Mouse (Mus musculus): ENCODE results near the gene Rae1. TPM values are rescaled to one million over a fixed set of nuclear protein-coding genes. Genes with fewer than 3 reads are reported as not detected.
A peak's percentile ranks its signal among the peaks of the same experiment; 100 is the strongest.

The Rae1 gene
- polyA plus RNA-seq (2012; ENCODE audit: insufficient read depth, low replicate concordance), result 26.3 and 89.2 TPM in 2 replicates

DNA sequence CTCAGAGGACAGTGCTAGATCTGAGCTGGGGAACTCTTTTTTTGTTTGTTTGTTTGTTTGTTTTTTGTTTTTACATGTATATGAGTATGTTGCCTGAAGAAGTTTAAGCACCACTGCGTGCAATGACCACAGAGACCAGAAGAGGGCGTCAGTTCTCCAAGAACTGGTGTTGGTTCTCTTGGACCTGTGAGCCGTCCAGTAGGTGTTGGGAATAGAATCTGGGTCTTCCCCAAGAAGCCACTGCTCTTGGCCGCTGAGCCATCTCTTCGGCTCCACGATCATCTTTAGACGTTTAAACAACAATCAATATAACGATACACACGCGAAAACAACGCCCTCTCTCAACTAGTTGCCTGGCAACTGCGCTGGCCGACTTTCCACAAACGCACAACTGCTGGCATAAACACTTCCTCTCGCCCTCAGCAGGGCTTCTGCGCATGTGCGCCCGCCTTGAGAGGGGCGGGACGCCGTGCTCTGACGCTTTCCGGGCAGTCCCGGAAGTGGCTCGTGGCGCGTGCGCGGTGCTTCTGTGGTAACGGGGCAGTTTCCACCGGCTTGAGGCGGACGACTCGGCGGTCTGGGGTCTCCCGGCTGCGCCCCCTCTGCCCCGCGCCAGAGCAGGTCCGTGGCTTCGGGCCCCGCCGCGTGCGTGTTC lies at the start of gene Rae1:
Gene Rae1 (plus strand): TSS at position 488 of the 655 bp plus-strand sequence.
- H3K36me3 ChIP-seq (replicated peaks; ENCODE audit: low read length), result peaks cover 36% of the 10 kb centered on the region
- H3K4me3 ChIP-seq (replicated peaks), result peak within 1 kb of the TSS; percentile 98
- peaks cover 48% of the 10 kb centered on the region for H3K4me1 ChIP-seq
- H3K9me3 ChIP-seq, result no peaks in the 10 kb centered on the region
- no peak for TF ChIP-seq GATA1 (IDR thresholded peaks at IDR 0.05; ENCODE audit: borderline replicate concordance, low read length)
- TF ChIP-seq FLI1 (IDR thresholded peaks at IDR 0.05; ENCODE audit: low read length), result 0 out of 2 replicates have a peak, but pooled peaks have one; percentile 28
- H3K27me3 ChIP-seq (replicated peaks), result peaks cover 1% of the 10 kb centered on the region

DNA sequence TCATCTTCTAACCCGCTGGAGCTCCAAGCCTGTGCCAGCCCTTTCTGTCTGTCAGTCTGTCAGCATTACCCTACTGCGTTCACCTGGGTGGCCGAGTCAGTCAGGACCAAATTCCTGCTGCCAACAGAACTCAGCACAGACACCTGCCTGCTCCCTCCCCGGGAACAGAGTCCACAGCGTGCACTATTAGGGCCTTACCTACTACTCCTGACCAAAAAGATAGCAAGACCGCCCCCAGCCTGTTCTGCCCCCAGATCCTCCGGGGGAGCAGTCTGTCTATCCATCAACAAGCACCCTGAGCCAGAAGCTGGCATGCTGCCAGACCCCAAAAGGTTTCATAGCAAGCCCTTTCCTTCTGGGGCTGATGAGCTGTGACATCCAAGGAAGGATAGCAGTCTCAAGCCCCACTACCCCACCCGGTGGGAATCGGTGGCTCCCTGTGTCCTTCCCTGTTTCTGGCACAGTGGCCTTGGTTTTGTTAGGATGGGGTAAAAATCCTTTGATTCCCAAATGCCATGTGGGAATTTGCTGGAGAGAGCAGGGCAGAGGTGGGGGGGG lies 49.7 kb upstream of the Rae1 start:
- Histone ChIP-seq H3K36me3 (replicated peaks; ENCODE audit: low read length) (no peaks in the 10 kb centered on the region), H3K4me1 (no peaks in the 10 kb centered on the region), H3K9me3 (peaks cover 20% of the 10 kb centered on the region), H3K27me3 (replicated peaks) (peaks cover 46% of the 10 kb centered on the region), H3K4me3 (replicated peaks) (no peak overlapping the region)
- no peak for TF ChIP-seq FLI1 (IDR thresholded peaks at IDR 0.05; ENCODE audit: low read length)
- TF ChIP-seq GATA1 (IDR thresholded peaks at IDR 0.05; ENCODE audit: borderline replicate concordance, low read length), result no peak

DNA sequence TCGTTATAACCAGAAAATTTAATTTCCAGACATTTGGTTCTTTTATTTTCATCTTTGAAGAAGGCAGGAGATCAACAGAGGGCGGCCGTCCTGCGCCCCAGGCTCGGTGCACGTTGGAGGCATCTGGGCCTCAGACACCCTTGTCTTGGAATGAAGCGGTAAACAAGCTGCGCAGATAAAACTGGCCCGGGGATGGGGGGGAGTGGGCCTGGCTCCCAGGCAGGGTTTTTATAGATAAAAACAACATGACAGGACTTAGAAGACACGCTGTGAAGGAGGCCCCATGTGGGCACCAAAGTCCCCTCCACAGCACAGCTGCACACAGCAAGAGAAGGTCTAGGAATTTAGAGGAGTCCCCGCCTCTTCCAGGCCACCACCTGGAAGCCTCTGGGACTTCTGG lies 49.2 kb upstream of the Rae1 start:
- Histone ChIP-seq H3K4me3 (replicated peaks) (no peak overlapping the region), H3K27me3 (replicated peaks) (peaks cover 43% of the 10 kb centered on the region), H3K4me1 (no peaks in the 10 kb centered on the region), H3K36me3 (replicated peaks; ENCODE audit: low read length) (no peaks in the 10 kb centered on the region), H3K9me3 (peaks cover 22% of the 10 kb centered on the region)
- TF ChIP-seq FLI1 (IDR thresholded peaks at IDR 0.05; ENCODE audit: low read length) (no peak), GATA1 (IDR thresholded peaks at IDR 0.05; ENCODE audit: borderline replicate concordance, low read length) (no peak)

DNA sequence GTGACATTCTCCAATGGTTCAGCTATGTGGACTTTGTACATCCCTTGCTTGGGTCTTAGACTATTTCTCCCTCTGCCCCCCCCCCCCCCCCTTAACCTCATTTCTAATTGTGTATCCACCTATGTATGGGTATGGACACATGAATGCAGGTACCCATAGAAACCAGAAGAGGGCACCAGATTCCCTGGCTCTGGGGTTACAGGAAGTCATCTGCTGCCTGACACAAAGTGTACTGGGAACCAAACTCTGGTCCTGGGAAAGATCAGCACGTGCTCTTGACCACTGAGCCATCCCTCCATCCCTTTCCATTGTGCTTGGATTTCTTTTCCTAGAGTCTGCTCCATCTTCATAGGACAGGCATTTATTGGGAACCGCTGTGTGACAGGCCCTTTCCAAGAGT lies 47.9 kb upstream of the Rae1 start:
- no peaks in the 10 kb centered on the region for H3K4me1 ChIP-seq
- H3K36me3 ChIP-seq (replicated peaks; ENCODE audit: low read length), result no peaks in the 10 kb centered on the region
- peaks cover 38% of the 10 kb centered on the region for H3K27me3 ChIP-seq (replicated peaks)
- TF ChIP-seq GATA1 (IDR thresholded peaks at IDR 0.05; ENCODE audit: borderline replicate concordance, low read length) (no peak), FLI1 (IDR thresholded peaks at IDR 0.05; ENCODE audit: low read length) (no peak)
- H3K9me3 ChIP-seq, result peaks cover 35% of the 10 kb centered on the region
- no peak overlapping the region for H3K4me3 ChIP-seq (replicated peaks)

DNA sequence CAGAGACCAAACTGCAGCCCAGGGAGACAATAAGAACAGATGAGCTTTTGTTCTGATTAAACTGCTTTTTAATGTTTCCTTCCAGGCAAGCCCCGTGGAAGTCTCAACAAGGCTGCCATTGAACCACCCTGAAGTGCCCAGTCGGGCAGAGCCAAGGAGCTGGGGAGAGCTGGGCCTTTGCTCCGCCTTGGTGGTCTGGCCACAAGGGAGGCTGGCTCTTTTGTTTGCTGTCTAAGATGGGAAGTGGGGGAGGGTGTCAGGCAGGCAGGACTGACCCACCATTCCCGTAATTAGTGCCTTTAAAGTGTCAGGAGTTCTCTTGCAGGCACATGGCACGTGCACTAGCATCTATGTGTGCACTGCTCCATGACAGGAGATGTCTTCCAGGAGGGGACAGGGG lies 41.3 kb upstream of the Rae1 start:
- Histone ChIP-seq H3K27me3 (replicated peaks) (peaks cover 24% of the 10 kb centered on the region), H3K4me3 (replicated peaks) (no peak overlapping the region), H3K9me3 (peaks cover 39% of the 10 kb centered on the region), H3K36me3 (replicated peaks; ENCODE audit: low read length) (no peaks in the 10 kb centered on the region), H3K4me1 (peaks cover 12% of the 10 kb centered on the region)
- TF ChIP-seq FLI1 (IDR thresholded peaks at IDR 0.05; ENCODE audit: low read length), result no peak

DNA sequence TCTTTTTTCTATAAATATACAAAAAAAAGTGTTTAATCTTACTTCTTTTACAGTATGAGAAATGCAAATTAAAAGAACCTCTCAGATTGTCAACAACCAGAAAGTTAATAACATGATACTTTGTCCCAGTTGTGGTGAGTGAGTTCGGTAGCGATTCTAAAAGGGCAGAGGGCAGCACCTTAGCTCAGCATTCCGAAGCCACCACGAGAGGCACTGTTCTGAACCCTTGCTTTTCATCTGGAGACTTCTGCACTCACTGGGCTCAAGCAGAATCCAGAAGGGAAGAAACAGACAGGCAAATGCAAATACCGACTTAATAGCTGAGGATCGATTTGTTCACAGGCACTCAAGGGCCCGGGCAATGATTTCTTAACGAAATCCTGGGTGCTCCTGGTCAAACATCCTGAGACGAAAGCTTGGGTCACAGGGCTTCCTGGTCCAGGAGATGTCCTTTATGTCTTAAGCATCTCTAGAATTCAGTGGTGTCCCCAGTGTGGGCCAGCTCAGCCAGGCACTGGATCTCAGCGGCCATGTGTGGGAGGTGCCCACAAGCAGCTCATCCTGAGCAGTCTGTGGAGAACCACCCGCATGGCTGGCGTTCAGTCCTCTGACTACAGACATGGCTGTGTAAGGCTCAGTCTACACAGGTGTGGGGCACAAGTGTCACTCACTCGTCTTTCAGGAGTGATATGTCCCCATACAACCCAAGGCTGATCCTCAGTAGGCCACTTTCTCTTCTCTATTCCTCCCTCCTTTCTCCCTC lies 40.7 kb upstream of the Rae1 start:
- Histone ChIP-seq H3K36me3 (replicated peaks; ENCODE audit: low read length) (no peaks in the 10 kb centered on the region), H3K4me3 (replicated peaks) (no peak overlapping the region), H3K9me3 (peaks cover 33% of the 10 kb centered on the region), H3K27me3 (replicated peaks) (peaks cover 20% of the 10 kb centered on the region), H3K4me1 (peaks cover 12% of the 10 kb centered on the region)
- no peak for TF ChIP-seq GATA1 (IDR thresholded peaks at IDR 0.05; ENCODE audit: borderline replicate concordance, low read length)

DNA sequence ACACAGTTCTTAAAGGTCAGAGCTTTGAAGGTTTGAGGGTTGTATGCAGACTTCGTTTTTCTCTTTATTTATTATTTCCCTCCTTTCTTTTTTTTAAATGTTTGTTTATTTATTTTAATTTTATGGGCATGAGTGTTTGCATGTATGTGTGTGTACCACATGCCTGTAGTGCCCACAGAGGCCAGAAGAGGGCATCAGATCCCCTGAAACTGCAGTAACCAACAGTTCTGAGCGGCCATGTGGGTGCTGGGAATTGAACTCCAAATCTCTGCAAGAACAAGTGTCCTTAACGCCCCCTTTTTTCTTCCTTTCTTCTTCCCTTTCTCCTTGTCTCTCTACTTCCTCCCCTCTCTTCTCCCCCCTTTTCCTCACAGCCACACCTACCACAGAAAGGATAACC lies 39.6 kb upstream of the Rae1 start:
- H3K4me3 ChIP-seq (replicated peaks), result no peak overlapping the region
- no peaks in the 10 kb centered on the region for H3K36me3 ChIP-seq (replicated peaks; ENCODE audit: low read length)
- peaks cover 32% of the 10 kb centered on the region for H3K9me3 ChIP-seq
- H3K27me3 ChIP-seq (replicated peaks), result peaks cover 25% of the 10 kb centered on the region
- TF ChIP-seq FLI1 (IDR thresholded peaks at IDR 0.05; ENCODE audit: low read length) (no peak), GATA1 (IDR thresholded peaks at IDR 0.05; ENCODE audit: borderline replicate concordance, low read length) (no peak)
- peaks cover 12% of the 10 kb centered on the region for H3K4me1 ChIP-seq

DNA sequence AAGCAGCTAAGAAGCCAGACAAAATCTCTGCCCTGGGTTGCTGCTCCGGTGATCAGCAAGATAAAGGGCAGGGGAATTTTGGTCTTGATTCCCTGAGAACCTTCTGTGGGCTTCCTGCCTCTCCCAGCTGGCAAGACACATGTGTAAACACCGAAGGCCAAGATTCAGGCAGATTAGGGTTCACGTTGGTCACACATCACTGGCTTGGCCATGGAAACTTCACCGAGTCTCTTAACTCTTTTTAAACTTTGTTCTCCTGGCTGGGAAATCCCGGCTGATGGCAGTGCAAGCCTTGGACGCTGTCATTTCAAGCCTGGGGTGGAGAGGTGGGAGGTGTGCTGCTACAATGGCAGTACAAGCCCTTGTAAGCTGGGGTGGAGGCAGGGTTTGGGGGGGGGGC lies 38.7 kb upstream of the Rae1 start:
- no peak overlapping the region for H3K4me3 ChIP-seq (replicated peaks)
- peaks cover 26% of the 10 kb centered on the region for H3K9me3 ChIP-seq
- H3K4me1 ChIP-seq, result peaks cover 14% of the 10 kb centered on the region
- H3K36me3 ChIP-seq (replicated peaks; ENCODE audit: low read length), result no peaks in the 10 kb centered on the region
- TF ChIP-seq GATA1 (IDR thresholded peaks at IDR 0.05; ENCODE audit: borderline replicate concordance, low read length) (no peak), FLI1 (IDR thresholded peaks at IDR 0.05; ENCODE audit: low read length) (no peak)
- H3K27me3 ChIP-seq (replicated peaks), result peaks cover 27% of the 10 kb centered on the region

DNA sequence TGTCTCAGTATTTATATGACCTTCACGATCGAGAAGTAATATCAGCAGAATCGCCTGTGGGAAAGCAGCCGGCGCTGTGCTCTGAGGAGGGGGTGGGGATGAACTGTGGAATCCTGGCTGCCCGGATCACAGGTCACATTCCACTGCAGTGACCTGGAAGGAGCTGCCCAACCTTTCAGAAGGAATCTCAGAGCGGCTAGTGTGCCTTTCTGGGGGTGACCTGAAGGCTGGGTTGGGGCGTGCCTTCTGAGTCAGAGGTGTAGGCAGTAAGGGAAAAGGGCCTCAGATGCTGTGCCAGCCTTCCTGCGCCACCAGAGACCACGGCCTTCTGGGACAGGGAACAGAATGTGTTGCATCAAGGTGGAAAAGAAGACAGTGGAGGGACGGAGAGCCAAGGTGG lies 34.7 kb upstream of the Rae1 start:
- H3K4me3 ChIP-seq (replicated peaks), result no peak overlapping the region
- peaks cover 19% of the 10 kb centered on the region for H3K4me1 ChIP-seq
- H3K36me3 ChIP-seq (replicated peaks; ENCODE audit: low read length), result no peaks in the 10 kb centered on the region
- H3K9me3 ChIP-seq, result peaks cover 16% of the 10 kb centered on the region
- H3K27me3 ChIP-seq (replicated peaks), result peaks cover 17% of the 10 kb centered on the region
- TF ChIP-seq GATA1 (IDR thresholded peaks at IDR 0.05; ENCODE audit: borderline replicate concordance, low read length), result no peak
- no peak for TF ChIP-seq FLI1 (IDR thresholded peaks at IDR 0.05; ENCODE audit: low read length)

DNA sequence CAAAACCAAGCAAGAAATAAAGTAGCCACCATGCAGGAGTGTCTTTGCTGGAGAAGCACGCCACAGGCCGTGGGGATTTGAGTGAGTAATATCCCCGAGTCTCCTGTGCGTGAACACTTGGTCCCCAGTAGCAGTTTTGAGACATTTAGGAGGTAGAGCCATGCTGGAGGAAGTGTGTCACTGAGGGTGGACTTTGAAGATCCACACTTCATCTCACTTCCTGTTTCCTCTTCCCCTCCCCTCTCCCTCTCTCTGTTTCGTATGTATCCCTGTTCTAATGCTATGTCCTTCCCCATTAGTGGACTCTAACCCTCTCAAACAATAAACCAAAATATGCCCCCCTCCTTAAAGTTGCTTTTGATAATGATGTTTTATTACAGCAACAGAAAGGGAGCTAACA lies 33.4 kb upstream of the Rae1 start:
- Histone ChIP-seq H3K27me3 (replicated peaks) (peaks cover 17% of the 10 kb centered on the region), H3K4me1 (peaks cover 21% of the 10 kb centered on the region), H3K36me3 (replicated peaks; ENCODE audit: low read length) (no peaks in the 10 kb centered on the region), H3K4me3 (replicated peaks) (no peak overlapping the region), H3K9me3 (peaks cover 14% of the 10 kb centered on the region)
- TF ChIP-seq GATA1 (IDR thresholded peaks at IDR 0.05; ENCODE audit: borderline replicate concordance, low read length), result no peak
- TF ChIP-seq FLI1 (IDR thresholded peaks at IDR 0.05; ENCODE audit: low read length), result no peak

All from megakaryocyte, embryonic 14.5 days (primary cell).